Mouse (Mus musculus): ENCODE data around the gene Mta2.

Mta2 gene

DNA sequence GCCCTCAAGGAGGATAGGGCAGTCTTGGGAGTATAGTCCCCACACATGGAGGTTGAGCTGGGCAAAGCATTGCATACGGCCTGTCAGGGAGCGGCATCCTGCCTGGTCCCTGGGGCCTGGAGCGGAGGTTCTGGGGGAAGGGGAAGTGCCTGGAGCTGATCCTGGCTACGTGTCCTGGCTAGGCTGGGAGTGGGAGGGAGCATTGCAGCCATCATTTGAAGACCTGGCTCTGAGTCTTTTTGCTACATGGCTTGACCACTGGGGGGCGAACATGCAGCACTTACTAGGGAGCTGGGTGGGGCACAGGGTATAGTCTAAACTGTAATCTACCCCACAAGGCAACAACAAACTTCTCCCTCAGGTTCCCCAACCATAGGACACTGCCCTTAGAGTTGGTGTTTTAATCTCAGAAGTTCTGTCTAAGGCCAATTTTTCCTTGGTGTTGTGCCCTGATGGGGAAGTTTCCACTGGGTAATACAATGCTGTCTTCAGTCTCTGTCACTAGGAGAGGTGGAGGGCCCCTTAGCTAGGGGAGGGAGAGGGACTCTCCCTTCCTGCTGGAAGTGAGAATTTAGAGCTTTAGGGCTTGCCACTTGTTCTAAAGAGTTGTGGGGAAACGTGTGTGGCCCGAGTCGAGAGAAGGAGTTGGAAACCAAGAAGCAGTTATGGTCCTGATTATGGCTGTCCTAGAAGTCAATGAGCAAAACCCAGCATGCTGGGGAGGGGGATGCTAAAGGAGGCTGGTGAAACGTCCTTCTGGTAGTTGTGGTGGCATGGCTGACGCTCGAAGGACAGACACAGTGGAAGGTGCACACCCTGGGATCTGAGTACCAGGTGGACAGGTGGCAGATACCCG, 51.3 kb downstream of the Mta2 start:
- peak; percentile 79 for DNase-seq (ENCODE audit: low spot score)

DNA sequence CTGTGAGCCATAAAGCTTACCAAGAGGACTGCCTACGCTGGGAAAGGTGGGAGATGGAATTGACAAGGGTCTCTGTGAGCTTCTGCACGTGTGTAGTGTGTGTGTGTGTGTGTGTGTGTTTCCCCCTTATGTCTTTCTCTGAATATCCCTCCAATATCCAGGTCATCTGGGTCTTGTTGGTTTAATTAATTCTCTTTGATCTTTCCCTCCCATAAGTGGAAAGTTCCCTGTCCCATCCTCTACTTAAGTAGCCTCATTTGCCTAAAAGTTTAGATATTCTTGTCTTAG, 51.9 kb downstream of the Mta2 start:
- no peak for DNase-seq (ENCODE audit: low spot score)

DNA sequence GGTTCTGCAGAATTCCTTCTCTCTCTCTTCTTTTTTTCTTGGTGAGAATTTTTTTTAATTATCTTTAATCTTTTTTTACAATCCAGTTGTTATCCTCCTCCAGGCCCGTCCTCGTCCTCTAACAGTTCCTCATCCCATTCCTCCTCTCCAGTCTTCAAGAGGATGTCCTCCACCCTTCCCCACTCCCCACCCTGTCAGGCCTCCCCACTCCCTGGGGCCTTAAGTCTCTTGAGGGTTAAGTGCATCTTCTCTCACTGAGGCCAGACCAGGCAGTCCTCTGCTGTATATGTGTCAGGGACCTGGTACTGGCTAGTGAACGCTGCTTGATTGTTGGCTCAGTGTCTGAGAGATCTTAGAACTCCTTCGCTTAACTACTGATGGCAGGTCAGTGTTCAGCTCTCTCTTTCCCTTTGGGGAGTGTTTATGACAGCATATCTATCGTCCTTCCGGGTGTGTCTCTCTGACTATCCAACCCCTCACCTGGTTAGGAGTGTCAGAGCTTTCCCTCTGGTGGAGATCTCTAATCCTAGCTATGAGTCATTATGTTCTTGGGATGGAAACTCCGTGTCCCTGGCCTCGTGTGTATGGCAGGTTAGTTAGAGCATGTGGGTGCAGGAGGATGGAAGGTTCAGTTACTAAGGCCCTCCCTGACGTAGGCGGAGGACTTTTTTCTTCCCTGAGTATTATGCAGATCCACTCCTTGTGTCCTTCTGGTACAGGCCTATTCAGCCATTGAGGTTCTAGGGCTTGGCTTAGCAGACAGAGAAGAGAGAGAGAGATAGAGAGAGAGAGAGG, 53.3 kb downstream of the Mta2 start:
- DNase-seq (ENCODE audit: low spot score) = no peak

DNA sequence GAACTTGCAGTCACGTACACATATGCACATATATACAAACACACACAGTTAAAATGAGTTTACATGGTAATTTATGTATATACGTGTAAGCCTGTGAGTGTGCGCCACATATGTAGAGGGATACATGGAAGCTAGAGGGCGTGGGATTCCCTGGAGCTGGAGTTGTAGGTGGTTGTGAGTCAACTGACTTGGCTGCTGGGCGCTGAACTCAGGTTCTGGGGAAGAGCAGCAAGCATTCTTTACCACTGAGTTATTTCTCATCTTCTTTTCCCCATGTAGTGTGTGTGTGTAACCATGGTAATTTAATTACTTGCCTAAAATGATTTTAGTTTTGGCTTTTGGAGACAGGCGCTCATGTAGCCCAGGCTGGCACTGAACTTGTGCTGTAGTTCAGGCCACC, 54.9 kb downstream of the Mta2 start:
- DNase-seq (ENCODE audit: low spot score) = no peak

DNA sequence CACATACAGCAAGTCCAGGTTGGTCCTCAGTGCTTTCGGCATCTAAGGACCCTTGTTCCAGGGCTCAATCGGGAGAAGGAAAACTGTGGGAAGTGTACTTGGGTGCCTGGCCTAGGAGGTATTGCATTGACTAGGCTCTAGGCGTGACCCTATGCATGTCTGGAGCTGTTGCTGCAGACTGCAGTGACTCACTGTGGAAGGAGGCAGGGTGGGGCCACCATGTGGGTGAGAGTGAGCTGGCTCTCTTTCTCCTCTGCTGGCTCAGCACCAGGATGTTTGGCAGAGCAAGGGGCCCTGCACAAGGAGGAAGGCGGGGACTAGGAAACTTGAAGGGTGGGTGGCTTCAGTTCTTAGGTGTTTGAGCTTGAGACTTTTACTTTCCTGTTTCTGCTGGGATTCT, 55.9 kb downstream of the Mta2 start:
- peak; percentile 78 for DNase-seq (ENCODE audit: low spot score)

DNA sequence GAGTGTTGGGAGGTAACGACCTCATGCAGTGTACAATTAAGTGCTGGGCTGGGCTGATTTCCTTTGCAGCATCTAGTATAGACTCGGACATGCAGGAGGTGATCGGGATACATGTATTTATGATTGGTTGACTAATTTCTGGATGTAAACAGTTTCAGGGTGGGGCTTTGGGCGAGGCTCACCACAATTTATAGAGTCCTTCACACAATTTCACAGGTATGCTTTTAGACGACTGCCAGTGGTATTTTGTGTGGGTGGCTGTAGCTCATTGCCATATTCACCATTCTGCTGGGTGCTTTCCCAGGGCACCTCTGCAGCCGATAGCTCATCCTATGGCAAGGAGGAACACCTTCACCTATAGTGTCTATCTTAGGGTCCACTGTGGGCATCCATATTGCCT, 56.9 kb downstream of the Mta2 start:
- DNase-seq (ENCODE audit: low spot score) = no peak

DNA sequence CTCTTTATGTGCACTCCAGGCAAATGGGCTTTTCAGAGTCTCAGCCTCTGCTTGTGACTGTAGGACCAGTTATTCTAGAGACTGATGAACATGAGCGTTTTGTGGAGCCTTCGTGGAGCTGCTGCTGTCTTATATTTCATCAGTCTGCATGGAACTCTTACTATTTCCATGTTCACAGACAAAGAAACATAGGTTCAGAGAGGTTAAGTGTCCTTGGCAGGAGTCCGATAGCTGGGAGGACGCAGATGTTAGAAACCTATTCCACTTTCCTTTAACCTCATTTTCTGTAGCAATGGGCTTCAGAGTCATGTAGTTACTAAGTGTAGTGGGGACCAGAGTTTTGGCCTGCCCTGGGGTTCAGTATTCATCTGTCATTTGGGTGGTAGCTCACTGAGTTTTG, 57.5 kb downstream of the Mta2 start:
- no peak for DNase-seq (ENCODE audit: low spot score)

Data from ovary, postnatal 14 days (tissue).